Mouse (Mus musculus) liver, adult 2 months (tissue): ENCODE results near the gene Cry2.

Experiments
- CTCF ChIP-seq: fragments of 200-500 bp; IDR thresholded peaks from 2 replicates; pipeline ENCODE4 v1.5.1; 2011; ENCODE audit warnings: low read depth, low read length, control low read depth
- POLR2A ChIP-seq: fragments of 200-500 bp; IDR thresholded peaks from 2 replicates; pipeline ENCODE4 v1.6.1; 2011; ENCODE audit warnings: low read length, control low read depth; ENCODE audit not compliant: insufficient read depth; ENCODE audit errors: extremely low read depth

DNA sequence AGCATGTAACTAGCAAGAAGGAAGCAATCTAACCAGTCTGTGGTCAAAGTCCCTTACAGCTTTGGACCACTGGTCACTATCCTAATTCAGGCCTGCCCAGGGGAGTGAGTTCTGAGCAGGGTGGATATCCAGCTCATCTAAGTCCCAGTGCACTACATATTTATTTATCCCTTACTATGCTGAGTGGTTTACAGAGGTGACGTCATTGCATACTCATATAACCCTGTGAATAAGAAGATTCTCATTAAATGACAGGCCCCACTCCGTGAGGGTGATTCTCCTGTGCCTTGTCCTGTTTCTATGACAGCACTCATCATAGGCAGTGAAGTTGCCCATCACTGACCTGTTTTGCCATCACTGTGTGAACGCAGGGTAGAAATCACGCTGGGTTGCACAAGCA is 8.5 kb downstream of the Cry2 start:
- TF ChIP-seq POLR2A (no peak), CTCF (no peak)
